ENCODE assay signal across 27 mouse cellular contexts in the genomic region with DNA sequence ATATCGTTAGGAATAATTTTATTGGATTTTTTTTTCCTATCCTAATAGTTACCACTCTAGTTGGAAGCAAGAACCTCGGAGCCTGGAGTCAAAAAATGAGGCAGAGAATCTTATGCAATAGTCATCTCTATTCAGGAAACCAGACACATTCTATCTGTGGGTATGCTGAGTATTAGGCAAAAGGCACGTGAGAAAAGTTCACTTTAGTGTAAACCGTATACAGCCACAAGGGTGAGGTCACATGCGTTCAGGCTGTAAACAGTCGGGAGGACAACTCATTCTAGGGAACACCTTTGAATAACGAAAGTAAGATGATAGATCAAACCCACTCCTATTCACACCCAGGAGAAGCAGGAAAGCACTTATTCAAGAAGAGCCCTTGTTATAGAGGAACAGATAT. TPM values are rescaled to one million over a fixed set of nuclear protein-coding genes. Genes with fewer than 3 reads are reported as not detected.
DNase-seq lines count a peak whose midpoint lies in the region; ATAC-seq and TF ChIP-seq lines count a peak whose summit lies in the region.
"Had no signal": no experiment of that assay in that cellular context is flagged by ENCODE, and none has a peak within 500 bp of the region (broad histone marks: within the 10 kb centered on the region; RNA-seq: fewer than 3 reads in every experiment).

No protein-coding gene starts in this region.

- peaks cover 31% of the 10 kb centered on the region for H3K4me1 ChIP-seq in heart, embryonic 10.5 days
- H3K4me1 ChIP-seq in heart, embryonic 16.5 days (ENCODE audit: control insufficient read depth, insufficient read depth, low read length), result peaks cover 30% of the 10 kb centered on the region
- H3K4me1 ChIP-seq in midbrain, embryonic 11.5 days (ENCODE audit: control insufficient read depth, insufficient read depth, low read length), result no peaks in the 10 kb centered on the region
- H3K4me1 ChIP-seq in midbrain, embryonic 16.5 days (ENCODE audit: control insufficient read depth, insufficient read depth, low read length), result no peaks in the 10 kb centered on the region
- no peaks in the 10 kb centered on the region for H3K4me1 ChIP-seq in stomach, postnatal 0 days (replicated peaks; ENCODE audit: control insufficient read depth, insufficient read depth)
- H3K4me1 ChIP-seq: embryonic facial prominence, embryonic 12.5 days; hindbrain, embryonic 12.5 days; liver, embryonic 15.5 days; midbrain, embryonic 15.5 days; stomach, embryonic 15.5 days had no signal

- no peaks in the 10 kb centered on the region for H3K27me3 ChIP-seq in heart, embryonic 10.5 days (ENCODE audit: insufficient read depth, poor library complexity, severe bottlenecking)
- no peaks in the 10 kb centered on the region for H3K27me3 ChIP-seq in heart, embryonic 16.5 days (ENCODE audit: control insufficient read depth, insufficient read depth, low read length)
- H3K27me3 ChIP-seq in midbrain, embryonic 11.5 days (ENCODE audit: control insufficient read depth, insufficient read depth, low read length), result no peaks in the 10 kb centered on the region
- no peaks in the 10 kb centered on the region for H3K27me3 ChIP-seq in midbrain, embryonic 16.5 days (ENCODE audit: control insufficient read depth, insufficient read depth, low read depth, low read length)
- no peaks in the 10 kb centered on the region for H3K27me3 ChIP-seq in stomach, postnatal 0 days (ENCODE audit: control insufficient read depth, insufficient read depth, low read length)
- H3K27me3 ChIP-seq: embryonic facial prominence, embryonic 12.5 days; hindbrain, embryonic 12.5 days; limb, embryonic 13.5 days; liver, embryonic 15.5 days; midbrain, embryonic 15.5 days; stomach, embryonic 15.5 days had no signal

- intact Hi-C loops in heart, postnatal 10 days (cut with DNase I), result loop anchor here (10.0 kb wide), 1 partner anchor 526 kb away; no protein-coding TSS in a partner anchor

- no peak overlapping the region for H3K4me3 ChIP-seq in heart, embryonic 10.5 days
- no peak overlapping the region for H3K4me3 ChIP-seq in heart, embryonic 16.5 days (ENCODE audit: low read length)
- no peak overlapping the region for H3K4me3 ChIP-seq in midbrain, embryonic 11.5 days (ENCODE audit: low read depth, low read length)
- H3K4me3 ChIP-seq in midbrain, embryonic 16.5 days (ENCODE audit: low read depth, low read length), result no peak overlapping the region
- no peak overlapping the region for H3K4me3 ChIP-seq in stomach, postnatal 0 days (ENCODE audit: low read depth, low read length)
- H3K4me3 ChIP-seq: embryonic facial prominence, embryonic 12.5 days; hindbrain, embryonic 12.5 days; limb, embryonic 13.5 days; liver, embryonic 15.5 days; midbrain, embryonic 15.5 days; stomach, embryonic 15.5 days had no signal

- H3K9me3 ChIP-seq in heart, embryonic 10.5 days, result no peaks in the 10 kb centered on the region
- no peaks in the 10 kb centered on the region for H3K9me3 ChIP-seq in heart, embryonic 16.5 days (replicated peaks; ENCODE audit: control insufficient read depth, low read length)
- H3K9me3 ChIP-seq in midbrain, embryonic 11.5 days (ENCODE audit: control insufficient read depth, low read length), result no peaks in the 10 kb centered on the region
- no peaks in the 10 kb centered on the region for H3K9me3 ChIP-seq in midbrain, embryonic 16.5 days (replicated peaks; ENCODE audit: control insufficient read depth, low read length, poor library complexity, severe bottlenecking)
- H3K9me3 ChIP-seq in stomach, postnatal 0 days (ENCODE audit: control insufficient read depth, low read length), result no peaks in the 10 kb centered on the region
- H3K9me3 ChIP-seq: embryonic facial prominence, embryonic 12.5 days; hindbrain, embryonic 12.5 days; limb, embryonic 13.5 days; liver, embryonic 15.5 days; midbrain, embryonic 15.5 days; stomach, embryonic 15.5 days had no signal

- ATAC-seq in heart, embryonic 16.5 days (replicated peaks; ENCODE audit: extremely low read depth, insufficient read depth, low FRiP score), result no peak
- ATAC-seq in midbrain, embryonic 11.5 days (ENCODE audit: low FRiP score), result no peak
- ATAC-seq in midbrain, embryonic 16.5 days, result no peak
- ATAC-seq in stomach, postnatal 0 days (ENCODE audit: low FRiP score, low TSS enrichment), result 0 out of 2 replicates have a peak, but pooled peaks have one; percentile 50
- ATAC-seq: forebrain, postnatal 0 days; lung, postnatal 0 days; midbrain, embryonic 15.5 days had no signal

- H3K9ac ChIP-seq in heart, embryonic 16.5 days (ENCODE audit: low read length), result peak overlapping the region; percentile 27
- H3K9ac ChIP-seq in midbrain, embryonic 11.5 days (ENCODE audit: low read length), result no peak overlapping the region
- no peak overlapping the region for H3K9ac ChIP-seq in midbrain, embryonic 16.5 days (ENCODE audit: low read depth, low read length)
- H3K9ac ChIP-seq in stomach, postnatal 0 days (ENCODE audit: low read length), result no peak overlapping the region
- H3K9ac ChIP-seq: embryonic facial prominence, embryonic 12.5 days; forebrain, postnatal 0 days; hindbrain, embryonic 12.5 days; limb, embryonic 13.5 days; liver, embryonic 15.5 days; midbrain, embryonic 15.5 days; stomach, embryonic 15.5 days had no signal

- no peaks in the 10 kb centered on the region for H3K36me3 ChIP-seq in heart, embryonic 10.5 days
- no peaks in the 10 kb centered on the region for H3K36me3 ChIP-seq in heart, embryonic 16.5 days (ENCODE audit: control insufficient read depth, insufficient read depth)
- no peaks in the 10 kb centered on the region for H3K36me3 ChIP-seq in midbrain, embryonic 11.5 days (ENCODE audit: control insufficient read depth, insufficient read depth, low read length)
- H3K36me3 ChIP-seq in midbrain, embryonic 16.5 days (ENCODE audit: control insufficient read depth, insufficient read depth, low read length), result no peaks in the 10 kb centered on the region
- H3K36me3 ChIP-seq in stomach, postnatal 0 days (ENCODE audit: control insufficient read depth, insufficient read depth, low read length), result no peaks in the 10 kb centered on the region
- H3K36me3 ChIP-seq: embryonic facial prominence, embryonic 12.5 days; hindbrain, embryonic 12.5 days; limb, embryonic 13.5 days; liver, embryonic 15.5 days; midbrain, embryonic 15.5 days; stomach, embryonic 15.5 days had no signal

- H3K27ac ChIP-seq in heart, embryonic 10.5 days, result peak overlapping the region; percentile 77
- peak overlapping the region; percentile 90 for H3K27ac ChIP-seq in heart, embryonic 16.5 days (ENCODE audit: low read length)
- H3K27ac ChIP-seq in midbrain, embryonic 11.5 days (ENCODE audit: low read depth, low read length), result no peak overlapping the region
- no peak overlapping the region for H3K27ac ChIP-seq in midbrain, embryonic 16.5 days (ENCODE audit: low read length)
- H3K27ac ChIP-seq in stomach, postnatal 0 days (replicated peaks), result no peak overlapping the region
- H3K27ac ChIP-seq: embryonic facial prominence, embryonic 12.5 days; hindbrain, embryonic 12.5 days; kidney, postnatal 0 days; liver, embryonic 15.5 days; midbrain, embryonic 15.5 days; stomach, embryonic 15.5 days had no signal

- DNase-seq in heart, embryonic 10.5 days (ENCODE audit: low spot score), result no peak
- DNase-seq in heart, postnatal 10 days, result no peak
- no peak for DNase-seq in heart, adult 9 months (ENCODE audit: low spot score in 2 of 2)
- DNase-seq in midbrain, embryonic 11.5 days (ENCODE audit: low spot score, missing footprints), result peak; percentile 31
- no peak for DNase-seq in stomach, postnatal 0 days (ENCODE audit: low spot score)
- DNase-seq in lung, adult 18-20 months, result no peak
- DNase-seq: adrenal gland, postnatal 36 days; cerebellum, adult 11 months; cerebellum, postnatal 14 days; forebrain, postnatal 0 days; gastrocnemius, postnatal 25 days; kidney, adult 2 months; layer of hippocampus, adult 9-11 months; right cerebral cortex, adult 18-20 months; right cerebral cortex, postnatal 4 days; thymus, adult 18-20 months; thymus, postnatal 36 days had no signal

- TF ChIP-seq CTCF in stomach, postnatal 0 days (IDR thresholded peaks at IDR 0.05; ENCODE audit: low read depth), result no peak

- 75% methylated on average over 7 of the region's 7 CpGs for WGBS in heart, embryonic 10.5 days
- 54% methylated on average over 7 of the region's 7 CpGs for WGBS in heart, embryonic 16.5 days
- WGBS in midbrain, embryonic 11.5 days, result 85% methylated on average over 7 of the region's 7 CpGs
- WGBS in midbrain, embryonic 16.5 days, result 85% methylated on average over 7 of the region's 7 CpGs
- 47% methylated on average over 7 of the region's 7 CpGs for WGBS in stomach, postnatal 0 days

- H3K4me2 ChIP-seq in heart, embryonic 16.5 days (ENCODE audit: low read depth, low read length), result 0 out of 2 replicates have a peak overlapping the region, but pooled peaks have one; percentile 8
- H3K4me2 ChIP-seq in midbrain, embryonic 11.5 days, result no peak overlapping the region
- no peak overlapping the region for H3K4me2 ChIP-seq in midbrain, embryonic 16.5 days (ENCODE audit: low read length)
- H3K4me2 ChIP-seq in stomach, postnatal 0 days (replicated peaks; ENCODE audit: low read depth), result no peak overlapping the region; the same call in 1 of the 2 replicates
- H3K4me2 ChIP-seq: embryonic facial prominence, embryonic 12.5 days; hindbrain, embryonic 12.5 days; limb, embryonic 13.5 days; liver, embryonic 15.5 days; midbrain, embryonic 15.5 days; stomach, embryonic 15.5 days had no signal

- no peak for TF ChIP-seq EP300 in stomach, postnatal 0 days (optimal IDR thresholded peaks at IDR 0.05)

RNA-seq across cellular contexts. Expression of gene Ddx60, which starts 7.5 kb away (rescaled TPM):
- 0.57 and 2.0 TPM in 2 replicates for polyA plus RNA-seq in heart, embryonic 10.5 days (2016; fragmentation: Nextera tagmentation; extraction: Ambion mirVana)
- 1 to 10 TPM; 1.6 to 1.8 TPM for total RNA-seq in heart, postnatal 10 days (2021)
- polyA plus RNA-seq in heart, embryonic 16.5 days (2015; fragmentation: Nextera tagmentation; extraction: Ambion mirVana), result 2.7 and 3.2 TPM in 2 replicates
- polyA plus RNA-seq in midbrain, embryonic 11.5 days (2014; fragmentation: Nextera tagmentation; extraction: Ambion mirVana), result 0.25 and 0.45 TPM in 2 replicates
- polyA plus RNA-seq in midbrain, embryonic 16.5 days (2015; fragmentation: Nextera tagmentation; extraction: Ambion mirVana), result 0.17 and 0.34 TPM in 2 replicates
- polyA plus RNA-seq in stomach, postnatal 0 days (2015; fragmentation: Nextera tagmentation; extraction: Ambion mirVana), result 5.2 and 6.8 TPM in 2 replicates

RNA-seq across cellular contexts. Expression of gene Palld, which starts 17.9 kb away (rescaled TPM):
- 167 and 228 TPM in 2 replicates for polyA plus RNA-seq in heart, embryonic 10.5 days (2016; fragmentation: Nextera tagmentation; extraction: Ambion mirVana)
- total RNA-seq in heart, postnatal 10 days (2021), result 100 to 1,000 TPM; 280 to 283 TPM
- 189 and 190 TPM in 2 replicates for polyA plus RNA-seq in heart, embryonic 16.5 days (2015; fragmentation: Nextera tagmentation; extraction: Ambion mirVana)
- 38.5 and 40.4 TPM in 2 replicates for polyA plus RNA-seq in midbrain, embryonic 11.5 days (2014; fragmentation: Nextera tagmentation; extraction: Ambion mirVana)
- 15.4 and 15.5 TPM in 2 replicates for polyA plus RNA-seq in midbrain, embryonic 16.5 days (2015; fragmentation: Nextera tagmentation; extraction: Ambion mirVana)
- polyA plus RNA-seq in stomach, postnatal 0 days (2015; fragmentation: Nextera tagmentation; extraction: Ambion mirVana), result 69.9 and 71.0 TPM in 2 replicates

Comparison
In these comparisons a context has a peak if more than half of its experiments do, and no peak if none do; other contexts are left out.
1. H3K27ac ChIP-seq: peak in heart, embryonic 10.5 days (single experiment) and heart, embryonic 16.5 days (single experiment); none in midbrain, embryonic 11.5 days (single experiment), midbrain, embryonic 16.5 days (single experiment) and stomach, postnatal 0 days (single experiment).